Mouse (Mus musculus) hindbrain, embryonic 13.5 days (tissue): Measurements from ENCODE around the gene Dck. TPM values are rescaled to one million over a fixed set of nuclear protein-coding genes. Genes with fewer than 3 reads are reported as not detected.

ENCODE experiments used
- ATAC-seq: fragments of 200-750 bp; cut with Nextera tagmentation; 2 replicates; pipeline ENCODE4 v1.8.0; 2017; ENCODE audit warnings: moderate TSS enrichment; ENCODE audit not compliant: low FRiP score
- H3K27ac ChIP-seq: fragments of 300-500 bp; sonication (generic); 2 replicates; pipeline ENCODE4 v1.5.1; 2015; ENCODE audit warnings: inconsistent platforms, mild to moderate bottlenecking, moderate library complexity
- H3K27me3 ChIP-seq: fragments of 300-500 bp; sonication (generic); 2 replicates; pipeline ENCODE4 v1.6.1; 2015; ENCODE audit warnings: mild to moderate bottlenecking, inconsistent platforms
- H3K36me3 ChIP-seq: fragments of 300-500 bp; sonication (generic); 2 replicates; pipeline ENCODE4 v1.6.1; 2015; ENCODE audit warnings: mild to moderate bottlenecking, inconsistent platforms
- H3K4me1 ChIP-seq: fragments of 300-500 bp; sonication (generic); replicated peaks from 2 replicates; pipeline ENCODE4 v1.6.1; 2015; ENCODE audit warnings: inconsistent platforms
- H3K4me2 ChIP-seq: fragments of 300-500 bp; sonication (generic); 2 replicates; pipeline ENCODE4 v1.6.1; 2015; ENCODE audit warnings: inconsistent platforms, mild to moderate bottlenecking, moderate library complexity
- H3K4me3 ChIP-seq: fragments of 300-500 bp; sonication (generic); 2 replicates; pipeline ENCODE4 v1.5.1; 2015; ENCODE audit warnings: mild to moderate bottlenecking, inconsistent platforms
- H3K9ac ChIP-seq: fragments of 300-500 bp; sonication (generic); 2 replicates; pipeline ENCODE4 v1.6.1; 2015; ENCODE audit warnings: mild to moderate bottlenecking, inconsistent platforms
- H3K9me3 ChIP-seq: fragments of 300-500 bp; sonication (generic); 2 replicates; pipeline ENCODE4 v1.6.1; 2016; ENCODE audit warnings: inconsistent platforms
- WGBS: fragments of 180-500 bp; shearing (Covaris S2); methylation state at CpG from one replicate; pipeline ENCODE4 v1.1.7; 2015; 5-methylcytosine and 5-hydroxymethylcytosine counted together
- polyA plus RNA-seq: library from polyadenylated mRNA; unstranded; fragments of >200 nt; fragmentation: Nextera tagmentation; extraction: Ambion mirVana; gene quantifications from 2 replicates; pipeline ENCODE4 v1.2.1, GENCODE M21; 2015

The Dck gene
- polyA plus RNA-seq, 1 experiment from 2014 or later, result 68.0 TPM

GRCm38 (mm10) chr5:88762611-88763010 lies 2.2 kb upstream of the Dck start:
- H3K9ac ChIP-seq, result no peak overlapping the region
- no peaks in the 10 kb centered on the region for H3K27me3 ChIP-seq
- 90% methylated on average over 5 of the region's 5 CpGs for WGBS
- H3K4me2 ChIP-seq, result no peak overlapping the region
- no peak overlapping the region for H3K4me3 ChIP-seq
- H3K4me1 ChIP-seq, result peaks cover 22% of the 10 kb centered on the region
- no peak overlapping the region for H3K27ac ChIP-seq
- 0 out of 2 replicates have a peak, but pooled peaks cover 4% of the 10 kb centered on the region for H3K36me3 ChIP-seq
- no peaks in the 10 kb centered on the region for H3K9me3 ChIP-seq
- no peak for ATAC-seq

- Histone ChIP-seq H3K27ac (peak overlapping the region; percentile 93), H3K4me3 (peak overlapping the region; percentile 67), H3K4me2 (peak overlapping the region; percentile 57), H3K9ac (peak overlapping the region; percentile 89), H3K27me3 (no peaks in the 10 kb centered on the region), H3K9me3 (no peaks in the 10 kb centered on the region), H3K36me3 (peaks cover 1% of the 10 kb centered on the region), H3K4me1 (peaks cover 29% of the 10 kb centered on the region)
- peak; percentile 76 for ATAC-seq
- under 1% methylated on average over 22 of the region's 23 CpGs for WGBS
Measured at GRCm38 (mm10) chr5:88764430-88764986, 288 bp upstream of the Dck start.

- peaks cover 8% of the 10 kb centered on the region for H3K36me3 ChIP-seq
- 11% methylated on average over 6 of the region's 6 CpGs for WGBS
- no peaks in the 10 kb centered on the region for H3K9me3 ChIP-seq
- peak overlapping the region; percentile 89 for H3K9ac ChIP-seq
- no peaks in the 10 kb centered on the region for H3K27me3 ChIP-seq
- peak overlapping the region; percentile 67 for H3K4me3 ChIP-seq
- peak; percentile 0; the same call in 1 of the 2 replicates for ATAC-seq
- peak overlapping the region; percentile 57 for H3K4me2 ChIP-seq
- H3K4me1 ChIP-seq, result peaks cover 29% of the 10 kb centered on the region
- peak overlapping the region; percentile 93 for H3K27ac ChIP-seq
Measured at GRCm38 (mm10) chr5:88765587-88765986, 791 bp downstream of the Dck start.

GRCm38 (mm10) chr5:88766121-88766520 lies 1.3 kb downstream of the Dck start:
- Histone ChIP-seq H3K36me3 (peaks cover 11% of the 10 kb centered on the region), H3K9ac (peak overlapping the region; percentile 89), H3K4me1 (peaks cover 29% of the 10 kb centered on the region), H3K9me3 (no peaks in the 10 kb centered on the region), H3K27me3 (no peaks in the 10 kb centered on the region), H3K27ac (0 out of 2 replicates have a peak overlapping the region, but pooled peaks have one; percentile 93), H3K4me2 (peak overlapping the region; percentile 57), H3K4me3 (peak overlapping the region; percentile 67)
- no peak for ATAC-seq
- WGBS, result 51% methylated on average over 6 of the region's 6 CpGs

- Histone ChIP-seq H3K4me1 (peaks cover 29% of the 10 kb centered on the region), H3K4me2 (peak overlapping the region; percentile 57), H3K27me3 (no peaks in the 10 kb centered on the region), H3K36me3 (peaks cover 17% of the 10 kb centered on the region), H3K9me3 (no peaks in the 10 kb centered on the region), H3K27ac (no peak overlapping the region), H3K4me3 (peak overlapping the region; percentile 67; the same call in 1 of the 2 replicates), H3K9ac (peak overlapping the region; percentile 89; the same call in 1 of the 2 replicates)
- no peak for ATAC-seq
- 98% methylated on average over 5 of the region's 5 CpGs for WGBS
Measured at GRCm38 (mm10) chr5:88766863-88767262, 2.1 kb downstream of the Dck start.

GRCm38 (mm10) chr5:88768201-88768600 lies 3.4 kb downstream of the Dck start:
- H3K9ac ChIP-seq, result no peak overlapping the region
- H3K4me2 ChIP-seq, result no peak overlapping the region
- no peak overlapping the region for H3K4me3 ChIP-seq
- no peak overlapping the region for H3K27ac ChIP-seq
- ATAC-seq, result no peak
- no peaks in the 10 kb centered on the region for H3K27me3 ChIP-seq
- H3K36me3 ChIP-seq, result peaks cover 29% of the 10 kb centered on the region
- no peaks in the 10 kb centered on the region for H3K9me3 ChIP-seq
- peaks cover 29% of the 10 kb centered on the region for H3K4me1 ChIP-seq
- WGBS, result 93% methylated on average over 6 of the region's 6 CpGs

- Histone ChIP-seq H3K27me3 (no peaks in the 10 kb centered on the region), H3K27ac (no peak overlapping the region), H3K4me1 (no peaks in the 10 kb centered on the region), H3K4me2 (no peak overlapping the region), H3K36me3 (peaks cover 63% of the 10 kb centered on the region), H3K4me3 (no peak overlapping the region), H3K9ac (no peak overlapping the region), H3K9me3 (no peaks in the 10 kb centered on the region)
- 87% methylated on average over 7 of the region's 7 CpGs for WGBS
- no peak for ATAC-seq
Measured at GRCm38 (mm10) chr5:88782072-88782765, 17.4 kb downstream of the Dck start.

- Histone ChIP-seq H3K9me3 (no peaks in the 10 kb centered on the region), H3K4me2 (no peak overlapping the region), H3K36me3 (peaks cover 51% of the 10 kb centered on the region), H3K27ac (no peak overlapping the region), H3K4me3 (no peak overlapping the region), H3K27me3 (no peaks in the 10 kb centered on the region), H3K9ac (no peak overlapping the region), H3K4me1 (no peaks in the 10 kb centered on the region)
- no peak for ATAC-seq
- 90% methylated on average over 1 of the region's 1 CpGs for WGBS
Measured at GRCm38 (mm10) chr5:88785059-88785458, 20.3 kb downstream of the Dck start.

GRCm38 (mm10) chr5:88790675-88791074 lies 25.9 kb downstream of the Dck start:
- Histone ChIP-seq H3K36me3 (peaks cover 7% of the 10 kb centered on the region), H3K4me1 (no peaks in the 10 kb centered on the region), H3K9ac (no peak overlapping the region), H3K4me2 (no peak overlapping the region), H3K4me3 (no peak overlapping the region), H3K27ac (no peak overlapping the region), H3K27me3 (no peaks in the 10 kb centered on the region), H3K9me3 (no peaks in the 10 kb centered on the region)
- 63% methylated on average over 9 of the region's 9 CpGs for WGBS
- ATAC-seq, result no peak

GRCm38 (mm10) chr5:88791256-88792245 lies 26.8 kb downstream of the Dck start:
- H3K9me3 ChIP-seq, result no peaks in the 10 kb centered on the region
- ATAC-seq, result peak; percentile 69
- 40% methylated on average over 10 of the region's 10 CpGs for WGBS

GRCm38 (mm10) chr5:88793676-88794075 lies 28.9 kb downstream of the Dck start:
- H3K4me2 ChIP-seq, result no peak overlapping the region
- no peak overlapping the region for H3K27ac ChIP-seq
- H3K4me1 ChIP-seq, result no peaks in the 10 kb centered on the region
- H3K36me3 ChIP-seq, result no peaks in the 10 kb centered on the region
- ATAC-seq, result no peak
- H3K27me3 ChIP-seq, result no peaks in the 10 kb centered on the region; the same call in 1 of the 2 replicates
- H3K4me3 ChIP-seq, result no peak overlapping the region
- 91% methylated on average over 3 of the region's 3 CpGs for WGBS
- H3K9ac ChIP-seq, result no peak overlapping the region
- no peaks in the 10 kb centered on the region for H3K9me3 ChIP-seq

More at GRCm38 (mm10) chr5:88791256-88792245, 26.8 kb downstream of the Dck start:
- Histone ChIP-seq H3K4me1 (no peaks in the 10 kb centered on the region), H3K9ac (no peak overlapping the region), H3K27ac (no peak overlapping the region), H3K4me2 (no peak overlapping the region), H3K27me3 (no peaks in the 10 kb centered on the region; the same call in 1 of the 2 replicates), H3K4me3 (no peak overlapping the region), H3K36me3 (no peaks in the 10 kb centered on the region)
